Mouse (Mus musculus): Measurements from ENCODE around the gene Zbed4. TPM values are rescaled to one million over a fixed set of nuclear protein-coding genes. Genes with fewer than 3 reads are reported as not detected.
"Not testable (repeated sequence)": the region's sequence is repeated elsewhere in the genome, so short reads cannot be mapped to it uniquely, and the experiment has no call there.

Zbed4 gene
- polyA plus RNA-seq, 1 experiment from 2014 or later: 16.1 TPM

DNA sequence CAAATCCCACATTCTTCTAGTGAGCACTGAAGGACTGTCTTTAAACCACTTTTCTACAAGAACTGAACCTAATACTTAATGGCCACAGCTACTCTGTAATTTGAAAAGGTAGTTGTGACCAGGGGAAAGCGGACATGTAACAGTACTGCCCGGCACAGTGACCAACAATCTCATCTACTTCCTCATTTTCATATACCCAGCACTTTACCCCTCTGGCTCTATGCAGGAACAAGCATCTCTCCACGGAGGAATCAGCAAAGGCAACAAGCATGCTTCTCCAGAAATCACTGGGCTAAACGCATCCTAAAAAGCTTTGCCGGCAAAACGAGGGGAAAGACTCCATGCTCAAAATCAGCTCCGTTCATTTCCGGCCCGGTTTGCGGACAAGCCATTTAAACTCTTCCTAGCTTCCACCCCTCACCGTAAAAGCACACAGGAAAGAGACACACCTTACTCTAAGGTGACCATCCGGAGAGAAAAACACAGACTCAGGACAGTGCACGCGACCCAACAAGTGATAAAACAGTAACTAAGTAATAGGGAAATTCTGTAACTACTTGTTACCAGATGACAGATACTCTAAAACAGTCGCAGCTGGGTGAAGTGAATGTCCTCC, 18.9 kb upstream of the Zbed4 start:
- Histone ChIP-seq H3K4me3 (ENCODE audit: low read depth, low read length) (peak overlapping the region; percentile 100), H3K36me3 (ENCODE audit: control insufficient read depth, insufficient read depth, low read length) (peaks cover 14% of the 10 kb centered on the region), H3K4me2 (peak overlapping the region; percentile 94), H3K27ac (ENCODE audit: low read depth, low read length) (peak overlapping the region; percentile 89; the same call in 1 of the 2 replicates), H3K4me1 (ENCODE audit: control insufficient read depth, insufficient read depth, low read length) (peaks cover 23% of the 10 kb centered on the region), H3K9me3 (replicated peaks; ENCODE audit: control insufficient read depth, low read length) (no peaks in the 10 kb centered on the region), H3K27me3 (ENCODE audit: control insufficient read depth, insufficient read depth, low read length) (no peaks in the 10 kb centered on the region), H3K9ac (ENCODE audit: low read depth, low read length) (peak overlapping the region; percentile 93)
- no peak for ATAC-seq (replicated peaks; ENCODE audit: insufficient number of reproducible peaks, low FRiP score, low TSS enrichment)
- WGBS (ENCODE audit: insufficient replicate concordance): 21% methylated on average over 15 of the region's 15 CpGs

DNA sequence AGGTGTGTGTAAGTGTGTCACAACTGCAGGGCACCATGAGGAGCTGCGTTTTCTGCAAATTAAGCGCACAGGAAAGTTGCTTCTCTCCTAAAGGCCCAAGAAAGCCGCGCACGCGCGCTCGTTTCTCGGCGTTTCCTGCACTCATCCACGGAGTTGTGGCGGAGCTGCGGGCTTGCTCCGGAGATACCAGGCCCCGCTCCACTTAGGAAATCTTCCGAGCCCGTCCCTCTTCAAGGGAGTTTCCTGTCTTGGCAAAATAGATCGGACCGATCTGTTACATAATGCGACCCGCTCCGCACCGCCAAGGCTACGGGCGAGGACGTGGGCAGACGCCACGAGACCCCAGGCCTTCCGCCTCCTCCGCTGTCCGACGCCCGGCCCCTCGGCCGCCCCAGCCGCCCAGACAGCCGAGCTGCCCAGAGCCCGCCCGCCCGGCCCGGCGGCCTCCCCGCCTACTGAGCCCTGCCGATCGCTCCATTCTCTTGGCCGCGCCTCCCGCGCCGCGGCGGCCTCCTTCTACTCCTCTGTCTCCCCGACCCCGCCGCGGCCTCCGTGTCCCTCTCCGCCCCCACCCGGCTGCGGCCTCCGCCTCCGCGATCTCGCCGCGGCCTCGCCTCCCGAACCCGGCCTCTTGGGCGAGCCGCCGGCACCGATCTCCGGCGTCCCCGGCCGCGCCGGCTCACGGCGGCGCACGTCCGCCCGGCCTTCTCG, 18.3 kb upstream of the Zbed4 start:
- WGBS (ENCODE audit: insufficient replicate concordance): under 1% methylated on average over 61 of the region's 86 CpGs
- H3K4me3 ChIP-seq (ENCODE audit: low read depth, low read length): peak overlapping the region; percentile 100

DNA sequence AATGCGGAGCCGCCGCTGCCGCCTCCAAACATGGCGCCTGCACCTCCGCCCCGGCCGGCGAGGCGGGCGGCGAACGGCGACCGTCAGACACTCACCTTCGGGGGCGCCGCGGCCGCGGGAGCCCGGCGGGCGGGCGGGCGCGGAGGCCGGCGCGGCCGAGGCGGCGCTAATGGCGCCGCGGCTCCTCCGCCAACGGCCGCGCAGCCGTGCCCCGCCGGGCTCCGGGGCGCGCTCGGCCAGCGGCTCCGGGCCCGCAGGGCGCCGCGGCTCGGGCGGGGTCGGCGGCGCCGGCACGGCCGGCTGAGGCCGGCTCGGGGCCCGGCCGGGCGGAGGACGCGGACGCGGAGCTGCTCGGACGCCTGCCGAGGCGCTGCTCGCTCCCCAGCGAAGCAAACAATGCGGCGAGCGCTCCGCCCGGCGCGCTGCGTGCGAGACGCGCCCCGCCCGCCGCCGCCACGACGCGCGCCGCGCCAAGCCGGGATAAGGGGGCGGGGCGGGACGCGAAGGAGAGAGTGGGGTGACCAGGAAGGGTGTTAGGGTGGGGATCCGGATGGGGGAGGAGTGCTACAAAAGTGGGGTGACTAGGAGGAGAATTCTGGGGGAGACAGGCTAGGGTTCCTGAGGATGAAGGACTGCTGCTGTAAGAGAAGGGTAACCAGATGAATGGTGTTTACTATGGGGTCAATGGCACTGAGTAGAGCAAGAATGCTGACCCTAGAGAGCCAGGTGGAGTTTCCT, 17.5 kb upstream of the Zbed4 start, which contains the start of gene Brd1:
Gene Brd1 (minus strand): TSS at position 400 of the 738 bp plus-strand sequence.
- peak within 1 kb of the TSS; percentile 94 for H3K4me2 ChIP-seq
- WGBS (ENCODE audit: insufficient replicate concordance): under 1% methylated on average over 89 of the region's 103 CpGs
- peaks cover 23% of the 10 kb centered on the region for H3K4me1 ChIP-seq (ENCODE audit: control insufficient read depth, insufficient read depth, low read length)
- H3K36me3 ChIP-seq (ENCODE audit: control insufficient read depth, insufficient read depth, low read length): peaks cover 9% of the 10 kb centered on the region
- no peaks in the 10 kb centered on the region for H3K27me3 ChIP-seq (ENCODE audit: control insufficient read depth, insufficient read depth, low read length)
- peak within 1 kb of the TSS; percentile 89 for H3K27ac ChIP-seq (ENCODE audit: low read depth, low read length)
- no peaks in the 10 kb centered on the region for H3K9me3 ChIP-seq (replicated peaks; ENCODE audit: control insufficient read depth, low read length)
- ATAC-seq (replicated peaks; ENCODE audit: insufficient number of reproducible peaks, low FRiP score, low TSS enrichment): peak; percentile 80
- H3K9ac ChIP-seq (ENCODE audit: low read depth, low read length): peak within 1 kb of the TSS; percentile 93
- peak within 1 kb of the TSS; percentile 100 for H3K4me3 ChIP-seq (ENCODE audit: low read depth, low read length)

More for the DNA sequence above, 18.3 kb upstream of the Zbed4 start:
- Histone ChIP-seq H3K36me3 (ENCODE audit: control insufficient read depth, insufficient read depth, low read length) (peaks cover 14% of the 10 kb centered on the region), H3K4me1 (ENCODE audit: control insufficient read depth, insufficient read depth, low read length) (peaks cover 23% of the 10 kb centered on the region), H3K27ac (ENCODE audit: low read depth, low read length) (peak overlapping the region; percentile 89), H3K9ac (ENCODE audit: low read depth, low read length) (peak overlapping the region; percentile 93), H3K27me3 (ENCODE audit: control insufficient read depth, insufficient read depth, low read length) (no peaks in the 10 kb centered on the region), H3K4me2 (peak overlapping the region; percentile 94), H3K9me3 (replicated peaks; ENCODE audit: control insufficient read depth, low read length) (no peaks in the 10 kb centered on the region)
- peak; percentile 69 for ATAC-seq (replicated peaks; ENCODE audit: insufficient number of reproducible peaks, low FRiP score, low TSS enrichment)

DNA sequence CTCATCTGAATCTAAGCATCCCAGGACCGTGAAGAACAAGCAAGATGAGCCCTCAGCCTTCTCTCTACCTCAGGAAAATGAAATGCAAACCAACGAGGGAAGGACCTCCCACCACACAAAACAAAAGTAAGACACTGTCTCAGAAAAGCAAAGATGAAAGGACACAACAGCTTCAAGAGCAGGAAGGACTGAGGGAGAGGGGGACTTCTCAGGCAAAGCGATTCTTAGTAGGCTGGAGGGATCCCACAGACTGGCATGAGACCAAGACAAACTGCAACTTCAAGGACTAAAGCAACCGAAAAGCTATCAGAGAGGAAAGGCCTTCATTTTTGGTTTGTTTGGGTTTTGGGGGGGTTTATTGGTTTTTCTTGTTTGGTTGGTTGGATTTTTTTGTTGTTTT, 15.3 kb upstream of the Zbed4 start:
- H3K4me2 ChIP-seq: no peak overlapping the region
- no peaks in the 10 kb centered on the region for H3K9me3 ChIP-seq (replicated peaks; ENCODE audit: control insufficient read depth, low read length)
- H3K4me3 ChIP-seq (ENCODE audit: low read depth, low read length): no peak overlapping the region
- H3K4me1 ChIP-seq (ENCODE audit: control insufficient read depth, insufficient read depth, low read length): peaks cover 16% of the 10 kb centered on the region
- 65% methylated on average over 4 of the region's 4 CpGs for WGBS (ENCODE audit: insufficient replicate concordance)
- H3K36me3 ChIP-seq (ENCODE audit: control insufficient read depth, insufficient read depth, low read length): no peaks in the 10 kb centered on the region
- H3K27ac ChIP-seq (ENCODE audit: low read depth, low read length): no peak overlapping the region
- H3K9ac ChIP-seq (ENCODE audit: low read depth, low read length): no peak overlapping the region
- ATAC-seq (replicated peaks; ENCODE audit: insufficient number of reproducible peaks, low FRiP score, low TSS enrichment): no peak
- H3K27me3 ChIP-seq (ENCODE audit: control insufficient read depth, insufficient read depth, low read length): no peaks in the 10 kb centered on the region

DNA sequence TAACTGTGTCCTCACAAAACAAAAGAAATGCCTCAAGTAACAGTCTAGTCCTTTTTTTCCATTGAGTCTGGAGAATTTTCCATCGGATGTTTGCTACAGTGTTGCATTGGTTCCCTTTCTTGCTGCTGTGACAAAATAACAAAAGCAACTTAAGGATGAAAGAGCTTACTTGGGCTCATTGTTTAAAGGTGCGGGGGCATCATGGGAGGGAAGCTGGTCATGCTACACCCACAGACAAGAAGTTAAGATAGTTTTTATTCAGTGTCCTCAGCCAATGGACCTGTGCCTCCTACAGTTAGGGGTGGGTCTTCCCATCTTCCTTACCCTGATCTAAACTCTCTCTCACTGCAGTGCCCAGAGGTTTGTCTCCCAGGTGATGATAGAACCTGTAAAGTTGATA, 13.0 kb upstream of the Zbed4 start:
- Histone ChIP-seq H3K36me3 (ENCODE audit: control insufficient read depth, insufficient read depth, low read length) (no peaks in the 10 kb centered on the region), H3K9me3 (replicated peaks; ENCODE audit: control insufficient read depth, low read length) (no peaks in the 10 kb centered on the region), H3K27ac (ENCODE audit: low read depth, low read length) (no peak overlapping the region), H3K4me3 (ENCODE audit: low read depth, low read length) (no peak overlapping the region), H3K9ac (ENCODE audit: low read depth, low read length) (no peak overlapping the region), H3K27me3 (ENCODE audit: control insufficient read depth, insufficient read depth, low read length) (no peaks in the 10 kb centered on the region), H3K4me2 (no peak overlapping the region), H3K4me1 (ENCODE audit: control insufficient read depth, insufficient read depth, low read length) (0 out of 2 replicates have a peak, but pooled peaks cover 3% of the 10 kb centered on the region)
- ATAC-seq (replicated peaks; ENCODE audit: insufficient number of reproducible peaks, low FRiP score, low TSS enrichment): no peak
- WGBS (ENCODE audit: insufficient replicate concordance): 76% methylated on average over 2 of the region's 2 CpGs

DNA sequence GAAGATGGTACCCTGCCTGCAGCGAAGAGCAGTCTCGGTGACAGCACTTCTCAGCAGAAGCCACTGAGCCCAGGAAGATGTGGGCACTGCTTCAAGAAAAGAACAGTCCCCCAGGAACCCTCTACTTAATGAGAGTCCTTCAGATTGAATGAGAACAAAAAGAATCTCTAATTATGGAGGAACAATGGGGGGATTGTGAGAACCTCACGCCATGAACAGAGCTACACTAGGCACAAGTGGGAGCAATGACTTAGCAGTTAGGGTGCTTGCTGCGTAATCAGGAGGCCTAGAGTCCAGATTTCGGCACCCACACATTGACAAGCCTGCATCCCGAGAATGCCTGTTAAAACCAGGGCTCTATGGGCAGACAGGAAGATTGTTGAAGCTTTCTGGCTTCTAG, 10.1 kb upstream of the Zbed4 start:
- Histone ChIP-seq H3K27me3 (ENCODE audit: control insufficient read depth, insufficient read depth, low read length) (no peaks in the 10 kb centered on the region), H3K9me3 (replicated peaks; ENCODE audit: control insufficient read depth, low read length) (no peaks in the 10 kb centered on the region), H3K36me3 (ENCODE audit: control insufficient read depth, insufficient read depth, low read length) (no peaks in the 10 kb centered on the region), H3K27ac (ENCODE audit: low read depth, low read length) (no peak overlapping the region), H3K9ac (ENCODE audit: low read depth, low read length) (no peak overlapping the region), H3K4me2 (no peak overlapping the region), H3K4me3 (ENCODE audit: low read depth, low read length) (no peak overlapping the region), H3K4me1 (ENCODE audit: control insufficient read depth, insufficient read depth, low read length) (no peaks in the 10 kb centered on the region)
- ATAC-seq (replicated peaks; ENCODE audit: insufficient number of reproducible peaks, low FRiP score, low TSS enrichment): no peak
- WGBS (ENCODE audit: insufficient replicate concordance): 75% methylated on average over 6 of the region's 6 CpGs

DNA sequence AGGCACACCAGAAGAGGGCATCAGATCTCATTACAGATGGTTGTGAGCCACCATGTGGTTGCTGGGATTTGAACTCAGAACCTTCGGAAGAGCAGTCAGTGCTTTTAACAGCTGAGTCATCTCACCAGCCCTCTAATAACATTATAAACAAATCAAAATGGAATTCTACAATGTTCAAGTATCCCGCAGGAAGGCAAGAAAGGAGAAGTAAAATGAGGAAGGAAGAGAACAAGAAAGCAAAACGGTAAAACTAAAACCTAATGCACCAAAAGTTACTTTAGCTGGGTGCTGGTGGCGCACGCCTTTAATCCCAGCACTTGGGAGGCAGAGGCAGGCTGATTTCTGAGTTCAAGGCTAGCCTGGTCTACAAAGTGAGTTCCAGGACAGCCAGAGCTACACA, 8.1 kb upstream of the Zbed4 start:
- H3K4me1 ChIP-seq (ENCODE audit: control insufficient read depth, insufficient read depth, low read length); H3K27ac ChIP-seq (ENCODE audit: low read depth, low read length); H3K4me3 ChIP-seq (ENCODE audit: low read depth, low read length); H3K4me2 ChIP-seq; H3K9me3 ChIP-seq (replicated peaks; ENCODE audit: control insufficient read depth, low read length); ATAC-seq (replicated peaks; ENCODE audit: insufficient number of reproducible peaks, low FRiP score, low TSS enrichment); H3K9ac ChIP-seq (ENCODE audit: low read depth, low read length); H3K36me3 ChIP-seq (ENCODE audit: control insufficient read depth, insufficient read depth, low read length); H3K27me3 ChIP-seq (ENCODE audit: control insufficient read depth, insufficient read depth, low read length): not testable (repeated sequence)
- 83% methylated on average over 5 of the region's 5 CpGs for WGBS (ENCODE audit: insufficient replicate concordance)

DNA sequence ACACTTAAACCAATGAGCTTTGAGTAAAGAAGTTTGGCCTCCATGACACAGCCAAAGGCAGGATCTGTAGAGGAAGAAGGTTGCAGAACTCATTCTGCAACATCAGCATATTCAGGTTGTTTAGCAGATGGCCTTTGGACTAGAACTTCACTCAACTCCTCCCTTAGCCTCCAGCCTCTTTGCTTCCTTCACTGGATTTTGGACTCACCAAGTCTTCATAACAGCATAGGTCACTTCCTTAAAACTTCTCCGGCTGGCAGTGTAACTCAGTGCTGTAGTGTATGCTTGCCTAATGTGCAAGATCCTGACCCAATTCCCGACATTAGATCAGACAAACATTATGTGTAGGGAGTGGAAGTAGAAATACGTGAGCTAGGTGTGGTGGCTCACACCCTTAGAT, 6.1 kb upstream of the Zbed4 start:
- H3K27me3 ChIP-seq (ENCODE audit: control insufficient read depth, insufficient read depth, low read length): no peaks in the 10 kb centered on the region
- WGBS (ENCODE audit: insufficient replicate concordance): 80% methylated on average over 3 of the region's 3 CpGs
- H3K4me1 ChIP-seq (ENCODE audit: control insufficient read depth, insufficient read depth, low read length): no peaks in the 10 kb centered on the region
- no peak overlapping the region for H3K4me3 ChIP-seq (ENCODE audit: low read depth, low read length)
- H3K36me3 ChIP-seq (ENCODE audit: control insufficient read depth, insufficient read depth, low read length): no peaks in the 10 kb centered on the region
- H3K4me2 ChIP-seq: no peak overlapping the region
- no peak overlapping the region for H3K9ac ChIP-seq (ENCODE audit: low read depth, low read length)
- no peak overlapping the region for H3K27ac ChIP-seq (ENCODE audit: low read depth, low read length)
- ATAC-seq (replicated peaks; ENCODE audit: insufficient number of reproducible peaks, low FRiP score, low TSS enrichment): no peak
- no peaks in the 10 kb centered on the region for H3K9me3 ChIP-seq (replicated peaks; ENCODE audit: control insufficient read depth, low read length)
